Comparison of ENCODE assay signal across 9 mouse cellular contexts in genomic region chr5:123470784-123471400, GRCm38 (mm10). TPM values are rescaled to one million over a fixed set of nuclear protein-coding genes. Genes with fewer than 3 reads are reported as not detected.
DNase-seq lines count a peak whose midpoint lies in the region; ATAC-seq and TF ChIP-seq lines count a peak whose summit lies in the region.
"Had no signal": no experiment of that assay in that cellular context is flagged by ENCODE, and none has a peak within 500 bp of the region (broad histone marks: within the 10 kb centered on the region; RNA-seq: fewer than 3 reads in every experiment).

No protein-coding gene starts in this region.

- WGBS in heart, embryonic 13.5 days = 9% methylated on average over 10 of the region's 10 CpGs
- WGBS in liver, embryonic 12.5 days (ENCODE audit: insufficient replicate concordance) = 4% methylated on average over 10 of the region's 10 CpGs

- H3K4me3 ChIP-seq in heart, embryonic 13.5 days = peak overlapping the region; percentile 27
- H3K4me3 ChIP-seq in liver, embryonic 12.5 days = no peak overlapping the region; the same call in 1 of the 2 replicates
- H3K4me3 ChIP-seq in layer of hippocampus, adult 2 months = no peak overlapping the region

- ATAC-seq in heart, embryonic 13.5 days (ENCODE audit: extremely low read depth, insufficient number of reproducible peaks, low FRiP score, low TSS enrichment) = no peak
- no peak for ATAC-seq in liver, embryonic 12.5 days

- H3K27ac ChIP-seq in heart, embryonic 13.5 days (replicated peaks) = peak overlapping the region; percentile 29; the same call in 1 of the 2 replicates
- H3K27ac ChIP-seq in liver, embryonic 12.5 days = no peak overlapping the region
- H3K27ac ChIP-seq in layer of hippocampus, adult 2 months = no peak overlapping the region

- H3K4me2 ChIP-seq in heart, embryonic 13.5 days = peak overlapping the region; percentile 62
- H3K4me2 ChIP-seq in liver, embryonic 12.5 days = peak overlapping the region; percentile 45

- H3K36me3 ChIP-seq in heart, embryonic 13.5 days = no peaks in the 10 kb centered on the region
- no peaks in the 10 kb centered on the region for H3K36me3 ChIP-seq in liver, embryonic 12.5 days

- H3K27me3 ChIP-seq in heart, embryonic 13.5 days (replicated peaks) = no peaks in the 10 kb centered on the region
- H3K27me3 ChIP-seq in liver, embryonic 12.5 days (replicated peaks) = peaks cover 22% of the 10 kb centered on the region

- no peak for TF ChIP-seq CTCF in layer of hippocampus, adult 2 months (conservative IDR thresholded peaks at IDR 0.05)

- H3K9ac ChIP-seq in heart, embryonic 13.5 days = peak overlapping the region; percentile 59
- no peak overlapping the region for H3K9ac ChIP-seq in liver, embryonic 12.5 days

- H3K4me1 ChIP-seq in heart, embryonic 13.5 days = peaks cover 17% of the 10 kb centered on the region
- H3K4me1 ChIP-seq in liver, embryonic 12.5 days = peaks cover 5% of the 10 kb centered on the region; the same call in 1 of the 2 replicates

- no peaks in the 10 kb centered on the region for H3K9me3 ChIP-seq in heart, embryonic 13.5 days
- H3K9me3 ChIP-seq in liver, embryonic 12.5 days (replicated peaks) = no peaks in the 10 kb centered on the region

- no peak for DNase-seq in heart, postnatal 4 days
- DNase-seq in A20 (ENCODE audit: low read depth, low spot score) = peak; percentile 10
- peak; percentile 24 for DNase-seq in embryo, embryonic 9.5 days (ENCODE audit: extremely low spot score)
- no peak for DNase-seq in left cerebral cortex, adult 18-20 months (ENCODE audit: low spot score in 2 of 2)
- no peak for DNase-seq in Muller cell, postnatal 12 days (ENCODE audit: inconsistent ontology term)
- DNase-seq in layer of hippocampus, adult 2 months (ENCODE audit: low spot score in 2 of 2) = no peak

RNA-seq across cellular contexts. Expression of gene Lrrc43, which starts 18.2 kb away (rescaled TPM):
- polyA plus RNA-seq in heart, embryonic 13.5 days (2015; fragmentation: Nextera tagmentation; extraction: Ambion mirVana) = not detected in 2 replicates
- not detected for total RNA-seq in heart, postnatal 4 days (2021)
- not detected in 2 replicates for polyA plus RNA-seq in liver, embryonic 12.5 days (2016; fragmentation: Nextera tagmentation; extraction: Ambion mirVana)
- total RNA-seq in left cerebral cortex, adult 18-20 months (2021) = under 1 TPM; 0.33 to 0.40 TPM
- 1 to 10 TPM in 1 of 2 experiments, under 1 TPM in 1; 0.39 to 1.0 TPM for total RNA-seq in layer of hippocampus, adult 2 months (2021)
- total RNA-seq: gastrocnemius, adult 8-10 months had no signal

RNA-seq across cellular contexts. Expression of gene Il31, which starts 18.4 kb away (rescaled TPM):
- polyA plus RNA-seq in heart, embryonic 13.5 days (2015; fragmentation: Nextera tagmentation; extraction: Ambion mirVana) = not detected in 2 replicates
- total RNA-seq in heart, postnatal 4 days (2021) = not detected
- not detected in 2 replicates for polyA plus RNA-seq in liver, embryonic 12.5 days (2016; fragmentation: Nextera tagmentation; extraction: Ambion mirVana)
- total RNA-seq in left cerebral cortex, adult 18-20 months (2021) = not detected
- not detected for total RNA-seq in layer of hippocampus, adult 2 months (2021)
- total RNA-seq: gastrocnemius, adult 8-10 months had no signal

RNA-seq across cellular contexts. Expression of gene B3gnt4, which starts 39.4 kb away (rescaled TPM):
- polyA plus RNA-seq in heart, embryonic 13.5 days (2015; fragmentation: Nextera tagmentation; extraction: Ambion mirVana) = 0.20 and 0.35 TPM in 2 replicates
- total RNA-seq in heart, postnatal 4 days (2021) = not detected
- polyA plus RNA-seq in liver, embryonic 12.5 days (2016; fragmentation: Nextera tagmentation; extraction: Ambion mirVana) = 0.20 TPM in 1 of 2 replicates, not detected in the other
- 1 to 10 TPM; 1.2 to 1.3 TPM for total RNA-seq in left cerebral cortex, adult 18-20 months (2021)
- 1 to 10 TPM; 1.2 TPM for total RNA-seq in layer of hippocampus, adult 2 months (2021)
- total RNA-seq: gastrocnemius, adult 8-10 months had no signal

RNA-seq across cellular contexts. Expression of gene Diablo, which starts 53.1 kb away (rescaled TPM):
- polyA plus RNA-seq in heart, embryonic 13.5 days (2015; fragmentation: Nextera tagmentation; extraction: Ambion mirVana) = 89.2 and 97.1 TPM in 2 replicates
- 10 to 100 TPM; 51.9 to 58.1 TPM for total RNA-seq in heart, postnatal 4 days (2021)
- 71.6 and 75.7 TPM in 2 replicates for polyA plus RNA-seq in liver, embryonic 12.5 days (2016; fragmentation: Nextera tagmentation; extraction: Ambion mirVana)
- total RNA-seq in left cerebral cortex, adult 18-20 months (2021) = 10 to 100 TPM; 26.5 to 27.2 TPM
- total RNA-seq in layer of hippocampus, adult 2 months (2021) = 10 to 100 TPM; 33.3 to 35.4 TPM

RNA-seq across cellular contexts. Expression of gene Gm49027, which starts 54.4 kb away (rescaled TPM):
- 0.43 TPM in 1 of 2 replicates, not detected in the other for polyA plus RNA-seq in heart, embryonic 13.5 days (2015; fragmentation: Nextera tagmentation; extraction: Ambion mirVana)
- under 1 TPM; 0.21 to 0.52 TPM for total RNA-seq in heart, postnatal 4 days (2021)
- 0.23 and 0.29 TPM in 2 replicates for polyA plus RNA-seq in liver, embryonic 12.5 days (2016; fragmentation: Nextera tagmentation; extraction: Ambion mirVana)
- total RNA-seq in left cerebral cortex, adult 18-20 months (2021) = 1 to 10 TPM; 4.9 to 5.0 TPM
- 1 to 10 TPM; 4.9 to 8.6 TPM for total RNA-seq in layer of hippocampus, adult 2 months (2021)
- total RNA-seq: gastrocnemius, adult 8-10 months had no signal

Comparison
In these comparisons a context has a peak if more than half of its experiments do, and no peak if none do; other contexts are left out.
1. DNase-seq: peak in A20 (single experiment) and embryo, embryonic 9.5 days (single experiment); none in heart, postnatal 4 days (single experiment), left cerebral cortex, adult 18-20 months (0 of 2), Muller cell, postnatal 12 days (single experiment) and layer of hippocampus, adult 2 months (0 of 2).